Mouse (Mus musculus) liver, adult 2 months (tissue): Measurements from ENCODE around the gene Rpl26. TPM values are rescaled to one million over a fixed set of nuclear protein-coding genes. Genes with fewer than 3 reads are reported as not detected.

ENCODE experiments used
- DNase-seq: peaks from one replicate; pipeline ENCODE4 v3.0.0-alpha.2; 2011; ENCODE audit warnings: low read depth, low spot score; ENCODE audit errors: extremely low read depth
- H3K27ac ChIP-seq: fragments of 200-500 bp; replicated peaks from 2 replicates; pipeline ENCODE4 v1.5.1; 2012; ENCODE audit warnings: low read depth, mild to moderate bottlenecking, control low read depth, inconsistent platforms, low read length; ENCODE audit not compliant: insufficient read depth
- H3K27me3 ChIP-seq: fragments of 200-500 bp; 2 replicates; pipeline ENCODE4 v1.6.1; 2012; ENCODE audit warnings: mild to moderate bottlenecking, moderate library complexity, low read length, inconsistent platforms; ENCODE audit not compliant: control insufficient read depth, insufficient read depth
- H3K36me3 ChIP-seq: fragments of 200-500 bp; 2 replicates; pipeline ENCODE4 v1.6.1; 2012; ENCODE audit warnings: low read length, inconsistent platforms; ENCODE audit not compliant: control insufficient read depth, insufficient read depth
- H3K4me1 ChIP-seq: fragments of 200-500 bp; 2 replicates; pipeline ENCODE4 v1.6.1; 2011; ENCODE audit warnings: low read length; ENCODE audit not compliant: control insufficient read depth, insufficient read depth
- H3K4me3 ChIP-seq: fragments of 200-500 bp; 2 replicates; pipeline ENCODE4 v1.5.1; 2011; ENCODE audit warnings: low read depth, mild to moderate bottlenecking, control low read depth, low read length, moderate library complexity; ENCODE audit not compliant: insufficient read depth
- H3K79me2 ChIP-seq: fragments of 200-500 bp; 2 replicates; pipeline ENCODE4 v1.6.1; 2012; ENCODE audit warnings: inconsistent platforms, mild to moderate bottlenecking, low read length, moderate library complexity; ENCODE audit not compliant: control insufficient read depth, insufficient read depth
- H3K9ac ChIP-seq: fragments of 200-500 bp; 2 replicates; pipeline ENCODE4 v1.6.1; 2012; ENCODE audit warnings: low read depth, mild to moderate bottlenecking, control low read depth, inconsistent platforms, low read length
- CTCF ChIP-seq: fragments of 200-500 bp; IDR thresholded peaks from 2 replicates; pipeline ENCODE4 v1.5.1; 2011; ENCODE audit warnings: low read depth, low read length, control low read depth
- POLR2A ChIP-seq: fragments of 200-500 bp; IDR thresholded peaks from 2 replicates; pipeline ENCODE4 v1.6.1; 2011; ENCODE audit warnings: low read length, control low read depth; ENCODE audit not compliant: insufficient read depth; ENCODE audit errors: extremely low read depth
- WGBS: fragments of 180-500 bp; shearing (Covaris S2); methylation state at CpG from one replicate; pipeline ENCODE4 v1.1.7; 2018; 5-methylcytosine and 5-hydroxymethylcytosine counted together
- polyA plus RNA-seq: library from polyadenylated mRNA; depleted of rRNA; stranded (reverse); fragments of >200 nt; gene quantifications from 2 replicates; pipeline ENCODE4 v1.2.3, GENCODE M21; 2012
- total RNA-seq: library from RNA; depleted of rRNA; stranded (reverse); fragments of >200 nt; gene quantifications from 2 replicates; pipeline ENCODE4 v1.2.3, GENCODE M21; 2014

The Rpl26 gene
- total and polyA plus RNA-seq, 2 experiments, result 292 to 1,005 TPM

DNA sequence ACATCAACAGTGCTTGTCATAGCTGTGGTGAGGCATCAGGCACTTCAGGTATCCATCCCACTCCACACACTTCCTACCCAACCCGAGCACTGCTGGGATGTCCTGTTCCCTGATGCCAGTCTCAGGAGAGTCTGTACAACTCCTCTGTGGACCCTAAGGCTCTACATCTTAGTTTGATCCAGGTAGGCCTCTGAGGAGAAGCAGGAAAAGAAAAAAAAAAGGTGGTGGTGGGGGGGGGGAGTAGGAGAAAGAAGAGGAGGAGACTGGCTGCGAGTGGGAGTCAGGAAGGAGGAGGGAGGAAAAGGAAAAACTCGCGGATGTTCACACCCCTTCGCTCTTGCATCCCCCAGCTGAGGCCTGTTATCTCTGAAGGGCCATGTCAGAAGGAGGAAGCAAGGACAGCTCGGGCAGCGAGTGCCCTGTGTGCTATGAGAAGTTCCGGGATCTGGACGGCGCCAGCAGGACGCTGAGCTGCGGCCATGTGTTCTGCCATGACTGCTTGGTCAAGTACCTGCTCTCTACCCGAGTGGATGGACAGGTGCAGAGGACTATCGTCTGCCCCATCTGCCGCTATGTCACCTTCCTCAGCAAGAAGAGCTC, 9.1 kb upstream of the Rpl26 start:
- WGBS, result 62% methylated on average over 15 of the region's 15 CpGs
- no peaks in the 10 kb centered on the region for H3K27me3 ChIP-seq
- H3K27ac ChIP-seq, result 0 out of 2 replicates have a peak overlapping the region, but pooled peaks have one; percentile 25
- H3K9ac ChIP-seq, result no peak overlapping the region
- peak overlapping the region; percentile 23; the same call in 1 of the 2 replicates for H3K4me3 ChIP-seq
- H3K4me1 ChIP-seq, result no peaks in the 10 kb centered on the region
- TF ChIP-seq POLR2A, result no peak
- no peak for TF ChIP-seq CTCF
- no peaks in the 10 kb centered on the region for H3K36me3 ChIP-seq
- no peak for DNase-seq
- no peaks in the 10 kb centered on the region for H3K79me2 ChIP-seq

DNA sequence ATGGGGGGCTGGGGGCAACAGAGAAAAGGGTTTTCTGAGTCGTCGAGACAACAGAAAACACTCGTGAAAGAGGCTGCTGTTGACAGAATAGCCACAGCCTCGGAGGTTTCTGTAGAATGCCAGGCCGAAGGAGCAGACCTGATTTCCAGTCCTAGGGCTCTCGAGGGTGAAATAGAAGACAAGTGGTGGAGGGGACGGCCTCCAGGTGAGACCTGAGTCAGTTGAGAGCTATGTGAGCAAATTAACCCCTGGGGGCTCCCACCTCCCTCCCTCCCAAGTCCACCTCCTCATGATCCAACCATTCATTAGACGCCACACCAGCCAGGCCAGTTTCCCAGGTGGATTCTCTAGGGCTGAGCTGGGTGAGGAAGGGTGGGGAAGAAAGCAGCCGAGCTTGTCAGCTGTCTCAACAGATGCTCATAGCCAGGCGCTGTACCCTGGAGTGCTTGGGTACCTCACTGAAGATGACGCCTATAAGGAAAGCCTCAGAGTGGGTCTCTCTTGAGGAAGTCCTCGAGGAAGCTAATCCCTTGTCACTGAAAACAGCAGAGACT, 7.4 kb upstream of the Rpl26 start:
- WGBS, result 80% methylated on average over 12 of the region's 12 CpGs
- TF ChIP-seq CTCF (no peak), POLR2A (no peak)
- Histone ChIP-seq H3K27me3 (no peaks in the 10 kb centered on the region), H3K4me3 (no peak overlapping the region), H3K79me2 (no peaks in the 10 kb centered on the region), H3K27ac (no peak overlapping the region), H3K36me3 (no peaks in the 10 kb centered on the region), H3K9ac (no peak overlapping the region), H3K4me1 (no peaks in the 10 kb centered on the region)
- no peak for DNase-seq

DNA sequence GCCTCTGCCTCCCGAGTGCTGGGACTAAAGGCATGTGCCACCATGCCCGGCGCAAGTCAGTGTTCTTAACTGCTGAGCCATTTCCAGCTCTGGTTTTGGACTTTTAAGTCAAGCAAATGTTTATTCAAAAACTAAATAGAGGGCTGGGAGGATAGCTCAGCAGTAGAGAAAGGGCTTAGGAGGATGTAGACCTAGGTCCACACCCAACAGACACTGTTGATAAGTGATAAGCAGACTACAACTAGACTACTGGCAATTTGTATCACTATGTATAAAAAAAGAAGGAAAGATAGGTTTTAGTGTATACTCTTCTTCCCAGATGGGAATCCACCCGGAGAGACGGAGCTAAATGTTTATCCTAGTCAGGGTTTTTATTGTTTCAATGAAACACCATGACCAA, 5.1 kb upstream of the Rpl26 start:
- H3K36me3 ChIP-seq, result no peaks in the 10 kb centered on the region
- H3K27ac ChIP-seq, result no peak overlapping the region
- H3K79me2 ChIP-seq, result no peaks in the 10 kb centered on the region
- DNase-seq, result no peak
- H3K4me3 ChIP-seq, result no peak overlapping the region
- no peak overlapping the region for H3K9ac ChIP-seq
- H3K4me1 ChIP-seq, result no peaks in the 10 kb centered on the region
- 81% methylated on average over 5 of the region's 5 CpGs for WGBS
- TF ChIP-seq CTCF (no peak), POLR2A (no peak)
- no peaks in the 10 kb centered on the region for H3K27me3 ChIP-seq

DNA sequence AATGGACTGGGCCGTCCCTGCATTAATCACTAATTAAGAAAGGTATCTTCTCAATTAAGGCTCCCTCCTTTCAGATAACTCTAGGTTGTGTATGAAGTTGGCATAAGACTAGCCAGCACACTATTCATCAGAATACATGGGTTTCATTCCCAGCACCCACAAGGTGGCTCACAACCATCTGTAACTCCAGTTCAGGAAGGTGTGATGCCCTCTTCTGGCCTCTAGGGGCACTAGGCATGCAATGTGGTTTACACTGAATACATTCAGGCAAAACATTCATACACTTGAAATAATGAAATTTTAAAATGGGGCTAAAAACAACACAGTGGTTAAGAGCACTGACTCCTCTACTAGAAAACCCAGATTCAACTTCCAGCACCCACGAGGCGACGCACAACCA, 4.3 kb upstream of the Rpl26 start:
- peak; percentile 42 for DNase-seq
- H3K79me2 ChIP-seq, result no peaks in the 10 kb centered on the region
- H3K36me3 ChIP-seq, result no peaks in the 10 kb centered on the region
- no peaks in the 10 kb centered on the region for H3K4me1 ChIP-seq
- no peak overlapping the region for H3K4me3 ChIP-seq
- no peaks in the 10 kb centered on the region for H3K27me3 ChIP-seq
- WGBS, result 58% methylated on average over 4 of the region's 4 CpGs
- TF ChIP-seq CTCF (peak; percentile 58; the same call in 1 of the 2 replicates), POLR2A (no peak)
- no peak overlapping the region for H3K9ac ChIP-seq
- H3K27ac ChIP-seq, result no peak overlapping the region

DNA sequence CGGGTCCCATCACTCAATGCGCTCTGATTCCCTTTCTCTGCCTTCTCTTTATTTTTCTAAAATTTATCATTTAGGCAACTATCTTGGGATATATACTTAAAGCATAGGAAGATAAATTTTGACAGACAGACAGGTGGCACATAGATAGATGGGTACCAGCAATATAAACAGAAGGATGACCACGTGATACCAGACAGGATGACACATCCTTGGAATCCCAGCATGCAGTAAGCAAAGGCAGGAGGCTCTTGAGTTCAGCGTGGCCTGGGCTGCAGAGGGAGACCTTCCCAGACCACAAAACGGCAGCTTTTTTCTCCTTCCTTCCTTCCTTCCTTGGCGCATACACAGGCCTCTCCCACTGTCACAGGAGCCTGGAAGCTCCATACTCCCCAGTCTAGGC, 3.5 kb upstream of the Rpl26 start:
- WGBS, result 64% methylated on average over 6 of the region's 6 CpGs
- TF ChIP-seq CTCF, result no peak
- no peak for TF ChIP-seq POLR2A

DNA sequence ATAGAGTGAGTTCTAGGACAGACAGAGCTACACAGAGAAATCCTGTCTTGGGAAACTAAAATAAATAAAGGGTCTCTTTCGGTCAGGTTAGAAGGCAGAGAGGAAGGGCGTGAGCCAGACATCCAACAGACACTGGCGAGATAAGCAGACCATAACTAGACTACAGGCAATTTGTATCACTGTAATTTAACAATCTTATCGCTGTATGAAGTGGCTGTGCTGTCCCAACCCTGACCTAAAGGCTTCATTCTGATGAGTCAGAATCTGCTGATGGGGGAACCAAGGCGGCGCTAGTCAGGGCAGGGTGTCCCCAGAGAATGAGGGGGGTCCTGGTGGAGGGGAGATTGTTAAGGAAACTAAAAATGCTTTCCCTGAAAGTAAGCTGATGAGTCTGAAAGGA, 2.6 kb upstream of the Rpl26 start:
- no peak for TF ChIP-seq CTCF
- no peak for TF ChIP-seq POLR2A
- Histone ChIP-seq H3K36me3 (peaks cover 11% of the 10 kb centered on the region), H3K9ac (no peak overlapping the region), H3K4me1 (no peaks in the 10 kb centered on the region), H3K79me2 (no peaks in the 10 kb centered on the region), H3K4me3 (no peak overlapping the region), H3K27me3 (no peaks in the 10 kb centered on the region), H3K27ac (peak overlapping the region; percentile 42; the same call in 1 of the 2 replicates)
- no peak for DNase-seq
- 75% methylated on average over 6 of the region's 6 CpGs for whole genome bisulfite sequencing

More for the DNA sequence above, 3.5 kb upstream of the Rpl26 start:
- H3K27me3 ChIP-seq, result no peaks in the 10 kb centered on the region
- no peaks in the 10 kb centered on the region for H3K79me2 ChIP-seq
- H3K27ac ChIP-seq, result no peak overlapping the region
- peaks cover 2% of the 10 kb centered on the region; the same call in 1 of the 2 replicates for H3K36me3 ChIP-seq
- no peak overlapping the region for H3K4me3 ChIP-seq
- H3K9ac ChIP-seq, result no peak overlapping the region
- DNase-seq, result no peak
- no peaks in the 10 kb centered on the region for H3K4me1 ChIP-seq
